Mouse (Mus musculus) hindbrain, postnatal 0 days (tissue): ENCODE results near the gene Ccdc28b. TPM values are rescaled to one million over a fixed set of nuclear protein-coding genes. Genes with fewer than 3 reads are reported as not detected.

Experiments
- ATAC-seq: fragments of 200-750 bp; cut with Nextera tagmentation; 2 replicates; pipeline ENCODE4 v1.8.0; 2017; ENCODE audit warnings: mild to moderate bottlenecking, moderate TSS enrichment, moderate library complexity
- DNase-seq: peaks from one replicate; pipeline ENCODE4 v3.0.0-alpha.2; 2015; ENCODE audit warnings: low spot score
- H3K27ac ChIP-seq: fragments of 300-500 bp; sonication (generic); 2 replicates; pipeline ENCODE4 v1.5.1; 2014; ENCODE audit warnings: mild to moderate bottlenecking
- H3K27me3 ChIP-seq: fragments of 300-500 bp; sonication (generic); 2 replicates; pipeline ENCODE4 v1.6.1; 2014; ENCODE audit warnings: low read length, mixed read lengths; ENCODE audit not compliant: insufficient read depth
- H3K36me3 ChIP-seq: fragments of 300-500 bp; sonication (generic); 2 replicates; pipeline ENCODE4 v1.6.1; 2014; ENCODE audit warnings: low read length, mixed read lengths; ENCODE audit not compliant: insufficient read depth
- H3K4me1 ChIP-seq: fragments of 300-500 bp; sonication (generic); 2 replicates; pipeline ENCODE4 v1.6.1; 2014; ENCODE audit warnings: antibody characterized with exemption, low read length, mixed read lengths; ENCODE audit not compliant: insufficient read depth
- H3K4me2 ChIP-seq: fragments of 300-500 bp; sonication (generic); 2 replicates; pipeline ENCODE4 v1.6.1; 2014; ENCODE audit warnings: low read depth, mild to moderate bottlenecking, low read length, moderate library complexity, mixed read lengths
- H3K4me3 ChIP-seq: fragments of 300-500 bp; sonication (generic); 2 replicates; pipeline ENCODE4 v1.5.1; 2014; ENCODE audit warnings: low read length
- H3K9ac ChIP-seq: fragments of 300-500 bp; sonication (generic); replicated peaks from 2 replicates; pipeline ENCODE4 v1.6.1; 2014; ENCODE audit warnings: mild to moderate bottlenecking, low read length, moderate library complexity, mixed read lengths
- H3K9me3 ChIP-seq: fragments of 300-500 bp; sonication (generic); 2 replicates; pipeline ENCODE4 v1.6.1; 2016; ENCODE audit warnings: low read length, mixed read lengths
- CTCF ChIP-seq: IDR thresholded peaks from 2 replicates; pipeline ENCODE4 v1.5.1; 2016; ENCODE audit warnings: antibody characterized with exemption, control low read depth, low read depth
- WGBS: fragments of 180-500 bp; shearing (Covaris S2); extraction: QIAGEN DNeasy Blood & Tissue Kit; methylation state at CpG from one replicate; pipeline ENCODE4 v1.1.7; 2014; 5-methylcytosine and 5-hydroxymethylcytosine counted together
- polyA plus RNA-seq: library from polyadenylated mRNA; unstranded; fragments of >200 nt; fragmentation: Nextera tagmentation; extraction: Ambion mirVana; gene quantifications from 2 replicates; pipeline ENCODE4 v1.2.1, GENCODE M21; 2015
- total RNA-seq: library from RNA; depleted of rRNA; stranded (reverse); fragments of >200 nt; gene quantifications from 2 replicates; pipeline ENCODE4 v1.2.3, GENCODE M21; 2014

Gene Ccdc28b
- total and polyA plus RNA-seq, 2 experiments from 2014 or later = 55.0 to 157 TPM

DNA sequence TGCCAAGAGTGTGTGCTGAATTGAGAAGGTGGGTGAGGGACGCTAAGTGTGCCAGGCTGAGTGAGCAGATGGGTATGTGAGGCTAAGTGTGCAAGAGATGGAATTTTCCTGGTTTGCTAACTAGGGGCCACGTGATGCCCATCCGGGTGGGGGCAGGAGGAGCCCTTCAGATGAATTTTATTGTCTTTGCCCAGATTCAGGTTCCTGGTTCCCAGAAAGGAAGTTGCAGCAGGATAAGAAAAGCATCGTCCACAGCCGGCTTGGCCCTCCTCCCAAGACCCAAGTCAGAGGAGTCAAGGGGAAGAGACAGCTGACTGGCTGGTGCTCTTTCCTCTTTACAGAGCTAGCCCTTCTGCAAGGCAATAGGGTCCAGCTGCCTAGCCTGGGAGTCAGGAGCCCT is 45.3 kb downstream of the Ccdc28b start, which contains the start of gene Fam167b:
Gene Fam167b, minus strand, starts transcription at position 84 of the 400 bp plus-strand sequence.
- DNase-seq (no peak), ATAC-seq (no peak)
- Histone ChIP-seq H3K4me2 (peak within 1 kb of the TSS; percentile 36), H3K27ac (no peak within 1 kb of the TSS), H3K9me3 (no peaks in the 10 kb centered on the region), H3K4me3 (no peak within 1 kb of the TSS), H3K27me3 (no peaks in the 10 kb centered on the region), H3K9ac (no peak within 1 kb of the TSS), H3K36me3 (no peaks in the 10 kb centered on the region), H3K4me1 (no peaks in the 10 kb centered on the region; the same call in 1 of the 2 replicates)
- TF ChIP-seq CTCF = no peak
- 88% methylated on average over 5 of the region's 5 CpGs for WGBS

DNA sequence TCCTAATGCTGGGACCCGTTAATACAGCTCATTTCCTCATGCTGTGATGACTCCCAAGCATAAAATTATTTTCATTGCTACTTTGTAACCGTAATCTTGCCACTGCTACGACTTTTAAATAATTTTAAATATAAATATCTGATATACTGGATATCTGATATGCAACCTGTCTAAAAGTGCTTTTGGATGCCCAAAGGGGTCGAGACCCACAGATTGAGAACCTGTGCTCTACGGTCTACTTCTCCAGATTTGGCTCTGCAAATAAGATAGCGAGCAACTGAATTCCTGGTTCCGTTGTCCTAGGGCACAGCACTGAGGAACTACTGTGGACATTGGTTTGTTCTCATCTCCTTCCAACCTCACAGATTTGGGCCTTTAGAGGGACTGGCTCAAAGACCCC is 46.1 kb downstream of the Ccdc28b start:
- no peaks in the 10 kb centered on the region for H3K9me3 ChIP-seq
- H3K9ac ChIP-seq = no peak overlapping the region
- no peak overlapping the region for H3K4me3 ChIP-seq
- ATAC-seq (no peak), DNase-seq (no peak)
- H3K27ac ChIP-seq = no peak overlapping the region
- H3K27me3 ChIP-seq = no peaks in the 10 kb centered on the region
- WGBS = 82% methylated on average over 7 of the region's 7 CpGs
- no peaks in the 10 kb centered on the region for H3K36me3 ChIP-seq
- no peaks in the 10 kb centered on the region; the same call in 1 of the 2 replicates for H3K4me1 ChIP-seq
- no peak overlapping the region for H3K4me2 ChIP-seq
- no peak for TF ChIP-seq CTCF

DNA sequence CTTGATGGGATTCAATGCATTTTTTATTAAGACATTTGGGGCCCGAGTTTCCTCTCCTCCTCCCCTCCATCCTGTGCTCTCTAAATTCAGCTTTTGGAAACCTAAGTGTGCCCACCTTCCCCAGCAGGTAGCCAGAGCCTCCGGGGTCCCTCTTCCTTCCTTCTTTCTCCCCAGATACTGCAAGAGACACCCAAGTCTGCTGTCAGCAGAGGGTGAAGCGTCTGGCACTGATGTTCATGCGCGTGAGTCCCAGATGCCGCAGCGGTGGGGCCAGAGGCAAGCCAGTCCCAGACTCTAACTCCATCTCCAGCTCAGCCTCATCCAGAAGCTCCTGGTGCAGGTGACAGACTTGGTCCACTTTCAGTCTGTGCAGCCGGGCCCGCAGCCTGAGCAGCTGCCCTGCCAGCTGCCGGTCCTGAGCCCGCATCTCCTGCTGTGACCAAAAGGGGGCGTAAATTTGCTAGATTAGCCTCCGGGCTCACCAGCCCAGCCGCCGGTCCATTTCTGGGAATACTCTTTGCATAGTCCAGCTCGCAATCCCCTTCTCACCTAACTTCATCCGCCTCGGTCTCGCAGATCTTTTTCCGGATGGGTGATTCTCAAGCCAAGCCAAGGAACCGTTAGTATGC is 46.8 kb downstream of the Ccdc28b start:
- Histone ChIP-seq H3K27me3 (no peaks in the 10 kb centered on the region), H3K27ac (no peak overlapping the region; the same call in 1 of the 2 replicates), H3K36me3 (no peaks in the 10 kb centered on the region), H3K4me1 (no peaks in the 10 kb centered on the region; the same call in 1 of the 2 replicates), H3K4me3 (no peak overlapping the region), H3K9me3 (no peaks in the 10 kb centered on the region), H3K9ac (no peak overlapping the region), H3K4me2 (peak overlapping the region; percentile 36)
- peak; percentile 70; the same call in 1 of the 2 replicates for ATAC-seq
- peak; percentile 85 for DNase-seq
- peak; percentile 61 for TF ChIP-seq CTCF
- WGBS = 27% methylated on average over 21 of the region's 21 CpGs

DNA sequence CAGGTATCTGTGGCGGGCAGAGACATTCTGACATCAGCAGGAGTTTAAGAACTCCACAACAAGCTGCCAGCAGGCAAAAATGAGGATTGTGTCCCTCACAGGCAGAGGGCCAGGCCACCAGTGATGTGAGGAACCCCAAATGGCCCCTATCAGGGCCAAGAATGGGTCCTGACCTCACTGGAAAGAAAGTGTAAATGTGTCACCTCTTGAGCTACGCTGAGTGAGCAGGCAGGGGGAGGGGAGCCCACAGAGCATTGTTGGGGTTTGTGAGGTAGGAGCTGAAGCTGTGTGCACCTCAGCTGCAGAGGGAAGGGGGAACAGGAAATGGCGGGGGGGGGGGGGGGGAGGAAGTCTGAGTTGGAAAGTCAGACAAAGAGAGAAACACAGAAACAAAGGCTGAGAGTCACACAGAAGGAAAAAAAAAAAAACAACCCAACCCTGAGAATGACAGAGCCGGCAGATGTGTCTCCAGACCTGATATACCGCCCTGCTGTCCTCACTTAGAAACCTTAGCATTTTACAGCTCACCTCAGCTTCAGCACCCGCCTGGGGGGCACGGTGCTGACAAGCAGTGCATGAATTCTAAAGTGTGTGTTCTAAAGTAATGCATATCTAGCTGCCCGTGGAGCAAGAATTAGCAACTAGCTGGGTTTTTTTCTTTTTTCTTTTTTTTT is 48.4 kb downstream of the Ccdc28b start:
- ATAC-seq (no peak), DNase-seq (no peak)
- H3K36me3 ChIP-seq = no peaks in the 10 kb centered on the region
- WGBS = 52% methylated on average over 7 of the region's 8 CpGs
- H3K27ac ChIP-seq = no peak overlapping the region
- no peak overlapping the region for H3K4me3 ChIP-seq
- H3K4me2 ChIP-seq = no peak overlapping the region
- no peaks in the 10 kb centered on the region for H3K27me3 ChIP-seq
- H3K9me3 ChIP-seq = no peaks in the 10 kb centered on the region
- H3K9ac ChIP-seq = no peak overlapping the region
- H3K4me1 ChIP-seq = no peaks in the 10 kb centered on the region; the same call in 1 of the 2 replicates
- TF ChIP-seq CTCF = no peak

DNA sequence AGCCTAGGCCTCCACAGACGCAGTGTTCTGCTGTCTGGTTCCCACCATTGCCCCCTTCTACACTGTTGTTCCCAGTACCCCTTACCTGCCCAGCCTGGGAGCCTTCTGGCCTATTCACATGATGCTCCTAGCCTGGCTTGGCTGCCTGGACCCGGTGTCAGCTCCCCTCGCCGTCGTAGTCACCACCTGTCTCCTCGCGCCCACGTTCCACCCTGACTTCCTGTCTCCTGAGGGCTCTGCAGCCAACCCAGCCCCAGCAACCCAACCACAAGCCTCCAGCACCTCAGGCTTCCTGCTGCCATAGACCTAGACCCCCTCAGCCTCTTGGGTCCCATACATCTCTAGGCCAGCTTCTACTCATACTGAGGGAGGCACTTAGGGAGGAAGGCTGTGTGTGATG is 50.3 kb downstream of the Ccdc28b start, which contains the start of gene Lck:
Gene Lck, minus strand, starts transcription at position 212 of the 400 bp plus-strand sequence.
- Histone ChIP-seq H3K4me3 (no peak within 1 kb of the TSS), H3K9me3 (no peaks in the 10 kb centered on the region), H3K9ac (no peak within 1 kb of the TSS), H3K27ac (no peak within 1 kb of the TSS), H3K27me3 (no peaks in the 10 kb centered on the region), H3K4me1 (no peaks in the 10 kb centered on the region; the same call in 1 of the 2 replicates), H3K4me2 (no peak within 1 kb of the TSS), H3K36me3 (no peaks in the 10 kb centered on the region)
- ATAC-seq (no peak), DNase-seq (no peak)
- TF ChIP-seq CTCF = no peak
- 93% methylated on average over 8 of the region's 8 CpGs for WGBS

DNA sequence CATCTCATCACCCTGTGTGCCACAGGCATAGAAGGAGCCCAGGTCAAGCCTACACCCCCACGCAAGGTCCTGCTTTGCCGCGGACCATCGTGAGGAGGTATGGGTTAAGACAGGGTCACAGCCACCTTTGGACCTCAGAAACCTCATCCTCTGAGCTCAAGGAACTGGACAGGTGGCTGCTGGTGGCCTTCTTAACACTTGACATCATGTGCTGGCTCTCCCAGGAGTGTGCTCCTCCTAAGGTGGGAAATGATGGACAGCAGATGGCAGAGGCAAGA is 50.7 kb downstream of the Ccdc28b start:
- H3K27ac ChIP-seq = no peak overlapping the region
- 93% methylated on average over 4 of the region's 4 CpGs for WGBS
- no peak overlapping the region for H3K4me3 ChIP-seq
- no peak overlapping the region for H3K9ac ChIP-seq
- H3K4me2 ChIP-seq = no peak overlapping the region
- H3K27me3 ChIP-seq = no peaks in the 10 kb centered on the region
- no peaks in the 10 kb centered on the region; the same call in 1 of the 2 replicates for H3K4me1 ChIP-seq
- no peaks in the 10 kb centered on the region for H3K9me3 ChIP-seq
- no peak for TF ChIP-seq CTCF
- H3K36me3 ChIP-seq = no peaks in the 10 kb centered on the region
- ATAC-seq = no peak
- no peak for DNase-seq
